Mouse (Mus musculus) small intestine, adult 10 weeks (tissue): Measurements from ENCODE around the gene Pde6d. TPM values are rescaled to one million over a fixed set of nuclear protein-coding genes. Genes with fewer than 3 reads are reported as not detected.

Experiments used
- polyA plus RNA-seq: library from polyadenylated mRNA; stranded (reverse); fragments of 350-450 nt; fragmentation: Illumina TruSeq; extraction: RNeasy Lipid Tissue Mini Kit (QIAGEN cat#74804); gene quantifications from one replicate; pipeline ENCODE4 v1.2.3, GENCODE M21; 2014; ENCODE audit warnings: low replicate concordance

The Pde6d gene
- 10.3 TPM for polyA plus RNA-seq

GRCm38 (mm10) chr1:86582451-86583096, at the start of gene Pde6d, which contains the start of gene Cops7b:
Pde6d (minus strand) TSS chr1:86582629.
Cops7b (plus strand) TSS chr1:86582904.

DNA sequence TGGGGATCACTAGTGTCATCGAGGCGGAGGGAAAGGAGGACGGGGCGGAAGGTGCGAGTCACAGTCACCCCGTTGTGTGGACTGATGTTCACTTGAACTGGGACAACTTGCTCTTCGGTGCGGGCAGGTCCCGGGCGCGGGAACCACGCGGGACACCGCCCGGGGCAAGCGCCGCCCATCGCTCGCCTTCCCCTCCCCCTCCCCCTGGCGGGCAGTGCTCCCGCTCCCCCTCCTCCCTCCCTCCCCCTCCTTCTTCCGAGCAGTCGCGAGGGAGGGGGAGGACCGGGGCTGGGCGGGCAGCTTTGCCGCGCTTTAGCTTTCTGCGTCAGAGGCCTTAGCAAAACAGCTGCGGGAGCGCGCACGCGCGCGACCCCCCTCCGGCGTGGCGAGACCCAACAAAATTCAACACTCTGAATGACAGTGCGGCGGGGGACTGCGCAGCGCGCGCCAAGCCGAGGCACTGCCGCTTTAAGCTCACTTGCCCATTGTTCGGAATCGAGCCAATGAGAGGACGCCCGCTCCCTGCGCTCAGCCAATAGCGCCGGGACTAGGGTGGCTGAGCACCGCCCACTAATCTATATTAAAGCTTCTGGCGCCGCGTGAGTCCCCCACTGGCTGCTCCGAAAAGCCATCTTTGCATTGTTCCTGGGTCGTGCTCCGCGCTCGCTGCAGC, 56.2 kb downstream of the Pde6d start, which contains the start of gene Ptma:
Gene Ptma (plus strand): TSS at position 611 of the 673 bp plus-strand sequence.

Other genes with a start within 250 kb of the Pde6d start
- 244 TPM for gene Ncl, start 223.2 kb downstream of the Pde6d start, polyA plus RNA-seq
- not detected for gene Nmur1, start 156.4 kb downstream of the Pde6d start, polyA plus RNA-seq
- gene Tex44, start 156.3 kb downstream of the Pde6d start, polyA plus RNA-seq: not detected
- 2,038 TPM for gene Ptma, start 55.9 kb downstream of the Pde6d start, polyA plus RNA-seq
- 3.1 TPM for gene Cops7b, start 275 bp upstream of the Pde6d start, polyA plus RNA-seq
- gene Nppc, start 87.9 kb upstream of the Pde6d start, polyA plus RNA-seq: not detected
- gene Dis3l2, start 121.2 kb upstream of the Pde6d start, polyA plus RNA-seq: 6.8 TPM